Mouse (Mus musculus) testis, adult 2 months (tissue): ENCODE data around the gene Ces1g. TPM values are rescaled to one million over a fixed set of nuclear protein-coding genes. Genes with fewer than 3 reads are reported as not detected.

Source experiments
- H3K27ac ChIP-seq: fragments of 200-500 bp; 2 replicates; pipeline ENCODE4 v1.5.1; 2012; ENCODE audit warnings: low read depth, low read length; ENCODE audit not compliant: control insufficient read depth, insufficient read depth
- H3K27me3 ChIP-seq: fragments of 200-500 bp; 2 replicates; pipeline ENCODE4 v1.6.1; 2012; ENCODE audit warnings: mild to moderate bottlenecking, low read length, moderate library complexity; ENCODE audit not compliant: control insufficient read depth, insufficient read depth
- H3K36me3 ChIP-seq: fragments of 200-500 bp; 2 replicates; pipeline ENCODE4 v1.6.1; 2012; ENCODE audit warnings: mild to moderate bottlenecking, low read length; ENCODE audit not compliant: control insufficient read depth, insufficient read depth
- H3K4me1 ChIP-seq: fragments of 200-500 bp; 2 replicates; pipeline ENCODE4 v1.6.1; 2012; ENCODE audit warnings: low read length; ENCODE audit not compliant: control insufficient read depth, insufficient read depth
- H3K4me3 ChIP-seq: fragments of 200-500 bp; 2 replicates; pipeline ENCODE4 v1.5.1; 2012; ENCODE audit warnings: low read depth, mild to moderate bottlenecking, low read length, moderate library complexity, mixed read lengths; ENCODE audit not compliant: control insufficient read depth
- CTCF ChIP-seq: fragments of 200-500 bp; IDR thresholded peaks from 2 replicates; pipeline ENCODE4 v1.5.1; 2012; ENCODE audit warnings: low read depth, mild to moderate bottlenecking, inconsistent platforms, low read length, moderate library complexity; ENCODE audit not compliant: control insufficient read depth, insufficient read depth, insufficient replicate concordance
- POLR2A ChIP-seq: fragments of 200-500 bp; IDR thresholded peaks from 2 replicates; pipeline ENCODE4 v1.6.1; 2012; ENCODE audit warnings: low read depth, mild to moderate bottlenecking, inconsistent platforms, low read length, moderate library complexity; ENCODE audit not compliant: control insufficient read depth
- polyA plus RNA-seq: library from polyadenylated mRNA; depleted of rRNA; stranded (reverse); fragments of >200 nt; gene quantifications from 2 replicates; pipeline ENCODE4 v1.2.3, GENCODE M21; 2012; rRNA removed

Ces1g gene
- polyA plus RNA-seq, 1 experiment, result 0.20 TPM

- no peaks in the 10 kb centered on the region for H3K4me1 ChIP-seq
- H3K27ac ChIP-seq, result no peak overlapping the region
- TF ChIP-seq POLR2A (no peak), CTCF (no peak)
- H3K27me3 ChIP-seq, result no peaks in the 10 kb centered on the region
- no peaks in the 10 kb centered on the region for H3K36me3 ChIP-seq
- no peak overlapping the region for H3K4me3 ChIP-seq
Measured at GRCm38 (mm10) chr8:93272686-93273085, 64.4 kb downstream of the Ces1g start.

GRCm38 (mm10) chr8:93261436-93261835, 75.7 kb downstream of the Ces1g start:
- TF ChIP-seq POLR2A, result no peak
- TF ChIP-seq CTCF, result no peak

GRCm38 (mm10) chr8:93252400-93252925, 84.6 kb downstream of the Ces1g start:
- H3K4me3 ChIP-seq, result no peak overlapping the region
- no peaks in the 10 kb centered on the region for H3K4me1 ChIP-seq
- H3K27me3 ChIP-seq, result no peaks in the 10 kb centered on the region
- no peak overlapping the region for H3K27ac ChIP-seq
- no peaks in the 10 kb centered on the region for H3K36me3 ChIP-seq
- TF ChIP-seq POLR2A (no peak), CTCF (no peak)

More at GRCm38 (mm10) chr8:93261436-93261835, 75.7 kb downstream of the Ces1g start:
- Histone ChIP-seq H3K27me3 (no peaks in the 10 kb centered on the region), H3K4me3 (no peak overlapping the region), H3K4me1 (no peaks in the 10 kb centered on the region), H3K27ac (no peak overlapping the region), H3K36me3 (no peaks in the 10 kb centered on the region)

Other genes starting within 250 kb of the Ces1g start
- not detected in 2 replicates for gene Ces1c, start 206.0 kb downstream of the Ces1g start, polyA plus RNA-seq
- gene Ces1d, start 139.5 kb downstream of the Ces1g start, polyA plus RNA-seq, result 22.7 and 28.5 TPM in 2 replicates
- gene Ces1e, start 107.7 kb downstream of the Ces1g start, polyA plus RNA-seq, result 0.51 TPM in 1 of 2 replicates, not detected in the other
- 0.05 and 0.10 TPM in 2 replicates for gene Ces1f, start 57.6 kb downstream of the Ces1g start, polyA plus RNA-seq
- 0.94 and 1.0 TPM in 2 replicates for gene Ces1h, start 42.4 kb upstream of the Ces1g start, polyA plus RNA-seq
- 5.0 and 111 TPM in 2 replicates for gene Ces5a, start 198.5 kb upstream of the Ces1g start, polyA plus RNA-seq